Mouse (Mus musculus): ENCODE results near the gene Gm20388.

DNA sequence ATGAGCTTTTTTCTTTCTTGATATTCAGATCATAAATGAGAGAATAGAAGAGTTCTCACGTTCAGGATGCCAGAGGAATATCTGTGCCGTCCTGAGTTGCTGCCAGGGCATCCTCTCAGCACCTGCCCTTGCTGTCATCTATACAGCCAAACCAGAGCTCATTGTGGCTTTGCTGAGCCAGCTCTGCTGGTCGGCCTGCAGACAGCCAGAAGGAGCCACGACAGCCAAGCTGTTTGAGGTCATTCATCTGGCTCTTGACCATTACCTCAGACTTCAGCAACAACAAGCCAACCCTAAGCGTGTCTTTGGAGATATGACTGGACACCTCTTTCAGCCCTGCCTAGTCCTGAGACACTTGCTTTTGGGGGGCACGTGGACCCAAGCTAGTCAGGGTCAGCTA lies 4117.2 kb downstream of the Gm20388 start:
- TF ChIP-seq CTCF (IDR thresholded peaks at IDR 0.05; ENCODE audit: low read depth) (no peak), EP300 (IDR thresholded peaks at IDR 0.05; ENCODE audit: low read depth) (no peak)
